Mouse (Mus musculus): ENCODE measurements at regions not wholly inside any gene's neighbourhood (a gene's known extent, or its start where the extent isn't known, plus 50 kb on each side); places are given as distances from the start of the nearest gene placed in this dataset.
"Not testable (repeated sequence)": the region's sequence is repeated elsewhere in the genome, so short reads cannot be mapped to it uniquely, and the experiment has no call there.

DNA sequence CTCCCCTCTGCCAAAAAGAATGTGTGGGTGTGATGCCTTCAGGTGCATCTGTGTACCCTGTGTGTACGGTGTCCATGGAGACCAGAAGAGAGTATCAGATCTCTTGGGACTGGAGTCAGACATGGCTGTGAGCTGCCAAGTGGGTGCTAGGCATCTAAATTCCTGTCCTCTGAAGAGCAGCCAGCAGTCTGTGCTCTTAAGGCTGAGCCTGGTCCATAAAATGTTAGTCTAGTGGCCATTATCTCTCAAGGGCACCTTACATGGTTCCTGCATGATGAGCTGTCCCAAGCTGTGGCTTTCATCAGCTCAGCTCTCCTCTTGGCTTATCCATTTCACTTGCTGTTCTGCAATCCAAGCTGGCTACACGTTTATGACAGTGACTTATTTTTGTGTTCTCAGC lies 686.4 kb upstream of the Agtr1b start:
- H3K9me3 ChIP-seq (ENCODE audit: control insufficient read depth, low read length); DNase-seq (ENCODE audit: low spot score); H3K9ac ChIP-seq (ENCODE audit: low read depth, low read length); H3K27me3 ChIP-seq (replicated peaks; ENCODE audit: control insufficient read depth, insufficient read depth, low read length); H3K4me3 ChIP-seq (ENCODE audit: low read depth, low read length); H3K4me2 ChIP-seq; H3K36me3 ChIP-seq (ENCODE audit: control insufficient read depth, insufficient read depth, low read length); H3K4me1 ChIP-seq (replicated peaks; ENCODE audit: control insufficient read depth, insufficient read depth, low read length); H3K27ac ChIP-seq (ENCODE audit: low read depth, low read length): not testable (repeated sequence)
- peak; percentile 53; the same call in 1 of the 2 replicates for ATAC-seq (replicated peaks; ENCODE audit: low FRiP score)
- 62% methylated on average over 1 of the region's 2 CpGs for WGBS

DNA sequence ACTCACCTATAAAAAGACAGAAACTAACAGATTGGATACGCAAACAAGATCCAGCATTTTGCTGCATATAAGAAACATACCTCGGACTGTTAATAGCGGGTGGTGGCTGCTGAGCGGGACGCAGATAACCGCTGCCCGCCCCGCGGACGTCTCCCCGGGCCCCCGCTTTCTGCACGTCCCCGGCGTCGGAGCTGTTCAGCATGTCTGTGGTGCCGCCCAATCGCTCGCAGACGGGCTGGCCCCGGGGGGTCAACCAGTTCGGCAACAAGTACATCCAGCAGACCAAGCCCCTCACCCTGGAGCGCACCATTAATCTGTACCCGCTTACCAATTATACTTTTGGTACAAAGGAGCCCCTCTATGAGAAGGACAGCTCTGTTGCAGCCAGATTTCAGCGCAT lies 682.4 kb upstream of the Agtr1b start:
- WGBS, result 57% methylated on average over 16 of the region's 25 CpGs

DNA sequence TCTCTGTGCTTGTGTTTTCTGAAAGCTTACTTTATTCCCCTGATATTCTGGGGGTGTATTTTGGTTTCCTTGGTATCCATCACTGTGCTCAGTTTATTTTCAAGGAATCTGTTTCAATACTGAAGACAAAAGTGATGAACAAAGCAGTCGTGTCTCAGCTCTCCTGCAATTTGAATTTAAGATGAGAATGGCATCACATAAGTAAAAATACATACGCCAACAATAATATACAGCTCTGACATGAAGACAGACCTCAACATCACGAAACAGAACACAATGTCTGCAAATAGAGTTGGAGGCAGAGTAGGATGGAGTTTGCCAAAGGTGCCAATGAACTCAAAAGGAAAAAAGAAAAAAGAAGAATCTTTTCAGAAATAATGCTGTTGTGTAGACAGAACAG lies 679.0 kb upstream of the Agtr1b start:
- no peak for ATAC-seq (replicated peaks; ENCODE audit: low FRiP score)

More for the DNA sequence above, 682.4 kb upstream of the Agtr1b start:
- not testable (repeated sequence) for H3K9me3 ChIP-seq (ENCODE audit: control insufficient read depth, low read length); H3K9ac ChIP-seq (ENCODE audit: low read depth, low read length); H3K36me3 ChIP-seq (ENCODE audit: control insufficient read depth, insufficient read depth, low read length); H3K27me3 ChIP-seq (replicated peaks; ENCODE audit: control insufficient read depth, insufficient read depth, low read length); H3K4me2 ChIP-seq; H3K4me3 ChIP-seq (ENCODE audit: low read depth, low read length); H3K4me1 ChIP-seq (replicated peaks; ENCODE audit: control insufficient read depth, insufficient read depth, low read length); H3K27ac ChIP-seq (ENCODE audit: low read depth, low read length); DNase-seq (ENCODE audit: low spot score)
- ATAC-seq (replicated peaks; ENCODE audit: low FRiP score), result 0 out of 2 replicates have a peak, but pooled peaks have one; percentile 29

DNA sequence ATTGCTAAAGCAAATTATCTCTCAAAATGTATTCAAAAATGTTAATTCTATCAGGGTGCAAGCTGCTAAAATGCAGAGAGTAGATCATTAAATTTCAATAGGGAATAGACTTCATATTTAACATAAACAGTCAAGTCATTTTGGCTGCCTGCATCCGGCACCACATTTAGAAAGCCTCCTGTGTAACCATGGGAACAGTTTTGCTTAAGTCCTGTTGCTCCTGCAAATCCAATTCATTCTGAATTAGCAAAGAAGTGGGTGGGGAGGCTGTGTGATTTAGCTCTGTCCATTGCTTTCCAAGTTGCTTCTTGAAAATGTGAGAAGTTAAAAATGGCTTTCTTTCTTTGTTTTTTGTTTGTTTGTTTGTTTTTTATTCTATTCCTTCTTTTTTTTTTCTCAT lies 658.9 kb upstream of the Agtr1b start:
- Histone ChIP-seq H3K9me3 (ENCODE audit: control insufficient read depth, low read length) (no peaks in the 10 kb centered on the region), H3K9ac (ENCODE audit: low read depth, low read length) (no peak overlapping the region), H3K27me3 (replicated peaks; ENCODE audit: control insufficient read depth, insufficient read depth, low read length) (no peaks in the 10 kb centered on the region), H3K36me3 (ENCODE audit: control insufficient read depth, insufficient read depth, low read length) (no peaks in the 10 kb centered on the region), H3K4me1 (replicated peaks; ENCODE audit: control insufficient read depth, insufficient read depth, low read length) (no peaks in the 10 kb centered on the region), H3K4me2 (no peak overlapping the region), H3K27ac (ENCODE audit: low read depth, low read length) (no peak overlapping the region), H3K4me3 (ENCODE audit: low read depth, low read length) (no peak overlapping the region)
- WGBS, result 71% methylated on average over 1 of the region's 1 CpGs
- ATAC-seq (replicated peaks; ENCODE audit: low FRiP score) (no peak), DNase-seq (ENCODE audit: low spot score) (no peak)

More for the DNA sequence above, 679.0 kb upstream of the Agtr1b start:
- no peak overlapping the region for H3K4me2 ChIP-seq
- H3K27ac ChIP-seq (ENCODE audit: low read depth, low read length), result no peak overlapping the region
- H3K9me3 ChIP-seq (ENCODE audit: control insufficient read depth, low read length), result no peaks in the 10 kb centered on the region
- no peak overlapping the region for H3K4me3 ChIP-seq (ENCODE audit: low read depth, low read length)
- no peaks in the 10 kb centered on the region for H3K36me3 ChIP-seq (ENCODE audit: control insufficient read depth, insufficient read depth, low read length)
- DNase-seq (ENCODE audit: low spot score), result no peak
- no peaks in the 10 kb centered on the region for H3K4me1 ChIP-seq (replicated peaks; ENCODE audit: control insufficient read depth, insufficient read depth, low read length)
- no peaks in the 10 kb centered on the region for H3K27me3 ChIP-seq (replicated peaks; ENCODE audit: control insufficient read depth, insufficient read depth, low read length)
- 82% methylated on average over 3 of the region's 3 CpGs for WGBS
- no peak overlapping the region for H3K9ac ChIP-seq (ENCODE audit: low read depth, low read length)

DNA sequence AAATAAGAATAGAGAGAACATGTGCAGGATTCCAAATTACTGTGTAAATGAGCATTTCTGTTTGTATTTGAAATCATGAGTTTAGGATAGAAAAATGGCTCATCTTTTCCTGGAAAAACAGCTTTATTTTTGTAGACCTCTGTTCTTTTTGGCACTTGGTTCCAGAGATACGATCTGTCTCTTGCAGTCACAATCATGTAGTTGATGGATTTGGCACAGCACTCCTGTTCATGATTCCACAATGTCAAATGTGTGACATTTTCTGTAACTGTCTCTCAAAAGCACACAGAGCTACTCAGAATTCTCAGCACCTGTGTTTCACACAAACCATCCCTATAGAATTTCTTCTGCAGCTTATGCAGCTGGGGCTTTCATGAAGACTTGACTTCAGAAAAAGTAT lies 654.0 kb upstream of the Agtr1b start:
- Histone ChIP-seq H3K27ac (ENCODE audit: low read depth, low read length) (no peak overlapping the region), H3K4me1 (replicated peaks; ENCODE audit: control insufficient read depth, insufficient read depth, low read length) (no peaks in the 10 kb centered on the region), H3K4me2 (no peak overlapping the region), H3K36me3 (ENCODE audit: control insufficient read depth, insufficient read depth, low read length) (no peaks in the 10 kb centered on the region), H3K9ac (ENCODE audit: low read depth, low read length) (no peak overlapping the region), H3K4me3 (ENCODE audit: low read depth, low read length) (no peak overlapping the region), H3K27me3 (replicated peaks; ENCODE audit: control insufficient read depth, insufficient read depth, low read length) (no peaks in the 10 kb centered on the region), H3K9me3 (ENCODE audit: control insufficient read depth, low read length) (no peaks in the 10 kb centered on the region)
- DNase-seq (ENCODE audit: low spot score) (no peak), ATAC-seq (replicated peaks; ENCODE audit: low FRiP score) (no peak)
- WGBS, result 88% methylated on average over 1 of the region's 1 CpGs

DNA sequence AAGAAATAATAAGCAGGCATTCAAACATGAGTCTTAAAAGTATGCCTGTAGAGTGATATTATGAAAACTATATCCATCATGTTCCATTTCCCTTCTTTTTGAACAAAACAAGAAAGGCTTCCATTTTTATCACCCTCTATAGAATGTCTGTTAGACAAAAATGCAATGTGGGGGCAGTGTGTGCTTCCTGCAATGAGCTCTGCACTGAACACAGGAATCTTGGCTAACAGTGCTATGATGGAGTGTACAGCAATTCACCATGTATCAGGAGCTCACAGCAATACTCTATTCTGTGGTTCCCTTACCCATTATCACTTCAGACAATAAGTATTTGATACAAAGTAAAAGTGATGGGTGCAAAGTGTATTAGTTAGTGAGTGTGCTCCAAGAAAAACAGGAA lies 653.3 kb upstream of the Agtr1b start:
- DNase-seq (ENCODE audit: low spot score), result no peak
- no peak overlapping the region for H3K4me3 ChIP-seq (ENCODE audit: low read depth, low read length)
- H3K4me1 ChIP-seq (replicated peaks; ENCODE audit: control insufficient read depth, insufficient read depth, low read length), result no peaks in the 10 kb centered on the region
- no peaks in the 10 kb centered on the region for H3K36me3 ChIP-seq (ENCODE audit: control insufficient read depth, insufficient read depth, low read length)
- no peak overlapping the region for H3K27ac ChIP-seq (ENCODE audit: low read depth, low read length)
- no peak overlapping the region for H3K9ac ChIP-seq (ENCODE audit: low read depth, low read length)
- ATAC-seq (replicated peaks; ENCODE audit: low FRiP score), result no peak
- no peaks in the 10 kb centered on the region for H3K9me3 ChIP-seq (ENCODE audit: control insufficient read depth, low read length)
- H3K4me2 ChIP-seq, result no peak overlapping the region
- no peaks in the 10 kb centered on the region for H3K27me3 ChIP-seq (replicated peaks; ENCODE audit: control insufficient read depth, insufficient read depth, low read length)

DNA sequence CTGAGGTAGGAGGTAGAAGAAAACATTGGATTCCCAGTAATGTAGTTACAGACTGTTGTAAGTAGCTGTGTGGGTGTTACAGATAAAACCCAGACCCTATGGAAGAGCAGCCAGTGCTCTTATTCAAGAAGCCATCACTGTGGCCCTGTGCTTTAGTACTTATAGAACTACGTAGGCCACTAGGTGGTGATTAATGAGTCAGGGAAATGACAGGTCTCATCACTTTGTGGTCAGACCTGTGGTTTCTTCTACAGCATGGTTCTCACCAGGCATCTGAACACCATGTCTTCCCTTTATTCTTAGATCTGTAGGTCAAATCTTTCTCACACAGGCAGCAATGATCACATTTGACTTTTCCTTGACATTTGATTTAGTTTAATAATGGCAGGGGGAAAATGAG lies 642.7 kb upstream of the Agtr1b start:
- WGBS, result 45% methylated on average over 1 of the region's 1 CpGs
- ATAC-seq (replicated peaks; ENCODE audit: low FRiP score), result no peak
- H3K4me2 ChIP-seq, result no peak overlapping the region
- no peak overlapping the region for H3K27ac ChIP-seq (ENCODE audit: low read depth, low read length)
- no peak overlapping the region for H3K4me3 ChIP-seq (ENCODE audit: low read depth, low read length)
- no peaks in the 10 kb centered on the region for H3K36me3 ChIP-seq (ENCODE audit: control insufficient read depth, insufficient read depth, low read length)
- no peak for DNase-seq (ENCODE audit: low spot score)
- H3K9me3 ChIP-seq (ENCODE audit: control insufficient read depth, low read length), result no peaks in the 10 kb centered on the region
- H3K4me1 ChIP-seq (replicated peaks; ENCODE audit: control insufficient read depth, insufficient read depth, low read length), result no peaks in the 10 kb centered on the region
- no peaks in the 10 kb centered on the region for H3K27me3 ChIP-seq (replicated peaks; ENCODE audit: control insufficient read depth, insufficient read depth, low read length)
- no peak overlapping the region for H3K9ac ChIP-seq (ENCODE audit: low read depth, low read length)

DNA sequence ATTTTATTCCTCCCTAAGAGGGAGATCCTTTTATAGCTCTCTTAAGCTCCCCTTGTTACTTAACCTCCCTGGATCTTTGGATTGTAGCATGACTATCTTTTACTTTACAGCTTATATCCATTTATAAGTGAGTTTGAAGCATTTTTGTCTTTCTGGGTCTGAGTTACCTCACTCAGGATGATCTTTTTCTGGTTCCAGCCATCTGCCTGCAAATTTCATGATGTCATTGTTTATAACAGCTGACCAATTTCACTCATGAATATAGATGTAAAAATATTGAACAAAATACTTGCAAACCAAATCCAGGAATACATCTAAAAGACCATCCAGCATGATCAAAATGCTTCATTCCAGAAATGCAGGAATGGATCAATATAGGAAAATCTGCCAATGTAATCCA lies 631.3 kb upstream of the Agtr1b start:
- Histone ChIP-seq H3K36me3 (ENCODE audit: control insufficient read depth, insufficient read depth, low read length) (no peaks in the 10 kb centered on the region), H3K4me1 (replicated peaks; ENCODE audit: control insufficient read depth, insufficient read depth, low read length) (no peaks in the 10 kb centered on the region), H3K27ac (ENCODE audit: low read depth, low read length) (no peak overlapping the region), H3K9ac (ENCODE audit: low read depth, low read length) (no peak overlapping the region), H3K27me3 (replicated peaks; ENCODE audit: control insufficient read depth, insufficient read depth, low read length) (no peaks in the 10 kb centered on the region), H3K9me3 (ENCODE audit: control insufficient read depth, low read length) (no peaks in the 10 kb centered on the region), H3K4me2 (no peak overlapping the region), H3K4me3 (ENCODE audit: low read depth, low read length) (no peak overlapping the region)
- no peak for DNase-seq (ENCODE audit: low spot score)
- ATAC-seq (replicated peaks; ENCODE audit: low FRiP score), result no peak

DNA sequence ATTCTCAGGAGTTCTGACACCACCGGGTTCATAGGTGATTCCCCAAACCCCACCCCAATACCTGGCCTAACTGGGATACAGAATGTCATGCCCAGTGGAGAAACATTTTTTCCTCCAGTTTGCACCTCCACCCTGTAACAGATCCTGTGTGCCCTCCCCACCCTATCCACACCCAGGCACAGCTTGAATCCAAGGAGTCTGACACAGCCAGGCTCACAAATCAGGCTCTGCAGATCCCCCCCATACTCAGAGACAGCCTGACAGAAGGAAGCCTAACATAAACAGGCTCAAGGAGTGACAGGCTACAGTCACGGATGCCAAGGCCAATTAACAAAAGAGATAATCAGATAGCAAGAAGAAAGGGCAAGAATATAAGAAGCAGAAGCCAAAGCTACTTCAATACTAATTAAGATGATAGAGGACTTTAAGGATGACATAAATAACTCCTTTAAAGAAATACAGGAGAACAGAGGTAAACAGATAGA lies 622.6 kb upstream of the Agtr1b start:
- DNase-seq (ENCODE audit: low spot score) (no peak), ATAC-seq (replicated peaks; ENCODE audit: low FRiP score) (no peak; the same call in 1 of the 2 replicates)
- 46% methylated on average over 2 of the region's 2 CpGs for WGBS
- no peaks in the 10 kb centered on the region for H3K27me3 ChIP-seq (replicated peaks; ENCODE audit: control insufficient read depth, insufficient read depth, low read length)
- no peak overlapping the region for H3K4me2 ChIP-seq
- no peak overlapping the region for H3K9ac ChIP-seq (ENCODE audit: low read depth, low read length)
- no peak overlapping the region for H3K27ac ChIP-seq (ENCODE audit: low read depth, low read length)
- H3K4me1 ChIP-seq (replicated peaks; ENCODE audit: control insufficient read depth, insufficient read depth, low read length), result no peaks in the 10 kb centered on the region
- H3K9me3 ChIP-seq (ENCODE audit: control insufficient read depth, low read length), result no peaks in the 10 kb centered on the region
- H3K36me3 ChIP-seq (ENCODE audit: control insufficient read depth, insufficient read depth, low read length), result no peaks in the 10 kb centered on the region
- no peak overlapping the region for H3K4me3 ChIP-seq (ENCODE audit: low read depth, low read length)
